Mouse (Mus musculus) erythroblast, embryonic 14.5 days (primary cell): ENCODE measurements around the gene Dcaf7.

Experiments
- GATA1 ChIP-seq: IDR thresholded peaks from 2 replicates; pipeline ENCODE4 v1.6.1; 2012; ENCODE audit warnings: low read length, inconsistent platforms, mixed read lengths
- TAL1 ChIP-seq: IDR thresholded peaks from 3 replicates; pipeline ENCODE4 v1.6.1; 2012; ENCODE audit warnings: low read length, inconsistent platforms, mixed read lengths

DNA sequence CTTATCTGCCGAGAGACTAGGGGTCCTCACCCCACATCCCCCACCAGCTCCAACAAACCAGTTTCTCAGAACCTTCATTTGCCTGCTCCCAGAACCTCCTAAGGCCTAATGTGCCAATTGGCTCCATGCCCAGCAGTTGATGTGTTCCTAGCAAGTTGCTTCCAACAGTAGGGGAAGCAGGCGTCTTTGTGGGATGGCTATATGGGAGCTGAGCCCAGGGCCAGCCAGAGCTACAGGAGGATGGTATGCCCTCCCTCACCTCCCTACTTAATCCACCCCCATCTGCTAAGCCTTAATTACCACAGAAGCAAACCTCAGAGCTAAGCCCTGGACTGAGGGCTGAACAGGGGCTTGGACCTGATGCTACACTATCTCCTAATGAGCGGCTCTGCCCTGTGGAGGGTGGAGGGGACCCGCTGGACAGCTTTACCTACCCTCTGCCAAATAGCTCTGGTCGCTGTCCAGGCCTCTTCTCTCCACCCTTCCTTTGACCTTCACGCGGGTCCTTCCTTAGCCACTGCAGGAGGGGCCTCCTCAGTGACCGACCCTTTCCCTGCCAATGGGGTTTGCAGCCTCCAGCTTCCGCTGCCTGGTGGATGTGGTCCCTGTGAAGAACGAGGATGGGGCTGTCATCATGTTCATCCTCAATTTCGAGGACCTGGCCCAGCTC is 23.0 kb upstream of the Dcaf7 start:
- TF ChIP-seq GATA1 (no peak), TAL1 (no peak)
